Mouse (Mus musculus): ENCODE results near the gene Gprin3.

GRCm38 (mm10) chr6:59315868-59316267, 110.2 kb downstream of the Gprin3 start:
- TF ChIP-seq NANOG (IDR thresholded peaks at IDR 0.05; ENCODE audit: borderline replicate concordance, low read length) (no peak), CTCF (conservative IDR thresholded peaks at IDR 0.05; ENCODE audit: low read length) (no peak)
